Mouse (Mus musculus): Measurements from ENCODE around the gene Myo18a. TPM values are rescaled to one million over a fixed set of nuclear protein-coding genes. Genes with fewer than 3 reads are reported as not detected.

The Myo18a gene
- polyA plus RNA-seq, 1 experiment from 2014 or later: 44.1 TPM

- Histone ChIP-seq H3K4me2 (ENCODE audit: low read depth, low read length) (no peak overlapping the region), H3K9me3 (ENCODE audit: control insufficient read depth, low read length) (no peaks in the 10 kb centered on the region), H3K9ac (ENCODE audit: low read depth, low read length) (no peak overlapping the region), H3K27me3 (replicated peaks; ENCODE audit: control insufficient read depth, insufficient read depth, low read length) (no peaks in the 10 kb centered on the region), H3K4me1 (ENCODE audit: control insufficient read depth, insufficient read depth, low read length) (peaks cover 26% of the 10 kb centered on the region), H3K4me3 (ENCODE audit: low read depth, low read length) (no peak overlapping the region), H3K27ac (replicated peaks; ENCODE audit: low read depth, low read length) (no peak overlapping the region), H3K36me3 (ENCODE audit: control insufficient read depth, insufficient read depth, low read length) (no peaks in the 10 kb centered on the region)
- WGBS: 74% methylated on average over 5 of the region's 5 CpGs
- no peak for ATAC-seq (ENCODE audit: low read depth)
- DNase-seq (ENCODE audit: low spot score): no peak
Observed at GRCm38 (mm10) chr11:77795216-77795615, 32.2 kb downstream of the Myo18a start.

- DNase-seq (ENCODE audit: low spot score): no peak
- H3K4me3 ChIP-seq (ENCODE audit: low read depth, low read length): no peak overlapping the region
- no peak overlapping the region for H3K9ac ChIP-seq (ENCODE audit: low read depth, low read length)
- no peaks in the 10 kb centered on the region for H3K27me3 ChIP-seq (replicated peaks; ENCODE audit: control insufficient read depth, insufficient read depth, low read length)
- no peaks in the 10 kb centered on the region for H3K36me3 ChIP-seq (ENCODE audit: control insufficient read depth, insufficient read depth, low read length)
- ATAC-seq (ENCODE audit: low read depth): no peak
- peak overlapping the region; percentile 25; the same call in 1 of the 2 replicates for H3K27ac ChIP-seq (replicated peaks; ENCODE audit: low read depth, low read length)
- no peaks in the 10 kb centered on the region for H3K9me3 ChIP-seq (ENCODE audit: control insufficient read depth, low read length)
- H3K4me2 ChIP-seq (ENCODE audit: low read depth, low read length): peak overlapping the region; percentile 42
- WGBS: 58% methylated on average over 9 of the region's 9 CpGs
- peaks cover 11% of the 10 kb centered on the region; the same call in 1 of the 2 replicates for H3K4me1 ChIP-seq (ENCODE audit: control insufficient read depth, insufficient read depth, low read length)
Observed at GRCm38 (mm10) chr11:77800491-77800868, 37.4 kb downstream of the Myo18a start.

- peak overlapping the region; percentile 25; the same call in 1 of the 2 replicates for H3K9ac ChIP-seq (ENCODE audit: low read depth, low read length)
- WGBS: 7% methylated on average over 13 of the region's 15 CpGs
- no peaks in the 10 kb centered on the region for H3K36me3 ChIP-seq (ENCODE audit: control insufficient read depth, insufficient read depth, low read length)
- H3K4me3 ChIP-seq (ENCODE audit: low read depth, low read length): peak overlapping the region; percentile 10
- no peaks in the 10 kb centered on the region for H3K27me3 ChIP-seq (replicated peaks; ENCODE audit: control insufficient read depth, insufficient read depth, low read length)
- peak; percentile 66 for DNase-seq (ENCODE audit: low spot score)
- H3K27ac ChIP-seq (replicated peaks; ENCODE audit: low read depth, low read length): peak overlapping the region; percentile 25
- peaks cover 11% of the 10 kb centered on the region; the same call in 1 of the 2 replicates for H3K4me1 ChIP-seq (ENCODE audit: control insufficient read depth, insufficient read depth, low read length)
- H3K4me2 ChIP-seq (ENCODE audit: low read depth, low read length): peak overlapping the region; percentile 42
- peak; percentile 91 for ATAC-seq (ENCODE audit: low read depth)
- no peaks in the 10 kb centered on the region for H3K9me3 ChIP-seq (ENCODE audit: control insufficient read depth, low read length)
Observed at GRCm38 (mm10) chr11:77800869-77801701, 38.0 kb downstream of the Myo18a start.

DNA sequence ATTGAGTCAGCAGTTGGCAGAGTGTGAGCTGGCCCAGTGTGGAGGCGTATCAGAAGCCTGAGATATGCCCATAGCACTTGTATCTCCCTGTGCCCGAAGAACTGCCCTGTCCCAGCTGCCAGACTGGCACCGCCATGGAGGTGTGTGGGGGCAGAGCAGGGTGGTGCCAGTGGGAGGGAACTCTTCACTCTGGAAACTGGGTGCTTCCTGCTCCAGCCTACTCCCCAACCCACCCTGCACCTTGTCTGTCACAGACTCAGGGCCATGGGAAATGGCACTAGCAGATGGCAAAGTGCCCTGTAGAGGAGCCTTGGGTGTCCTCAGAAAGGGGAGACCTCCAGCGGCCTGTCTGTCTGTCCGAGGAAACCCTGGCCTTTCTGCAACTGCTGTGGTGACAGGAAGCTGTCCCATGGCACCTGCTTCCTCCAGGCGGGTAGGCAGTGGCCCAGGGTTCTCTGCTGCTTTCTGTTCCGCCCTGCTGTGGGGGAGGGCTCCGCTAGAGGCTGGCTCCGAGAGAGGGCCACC lies 39.4 kb downstream of the Myo18a start:
- 74% methylated on average over 8 of the region's 9 CpGs for WGBS
- Histone ChIP-seq H3K27ac (replicated peaks; ENCODE audit: low read depth, low read length) (no peak overlapping the region), H3K4me3 (ENCODE audit: low read depth, low read length) (no peak overlapping the region), H3K9me3 (ENCODE audit: control insufficient read depth, low read length) (no peaks in the 10 kb centered on the region), H3K36me3 (ENCODE audit: control insufficient read depth, insufficient read depth, low read length) (no peaks in the 10 kb centered on the region), H3K27me3 (replicated peaks; ENCODE audit: control insufficient read depth, insufficient read depth, low read length) (no peaks in the 10 kb centered on the region), H3K4me2 (ENCODE audit: low read depth, low read length) (peak overlapping the region; percentile 4; the same call in 1 of the 2 replicates), H3K4me1 (ENCODE audit: control insufficient read depth, insufficient read depth, low read length) (peaks cover 11% of the 10 kb centered on the region; the same call in 1 of the 2 replicates), H3K9ac (ENCODE audit: low read depth, low read length) (no peak overlapping the region)
- no peak for DNase-seq (ENCODE audit: low spot score)
- no peak for ATAC-seq (ENCODE audit: low read depth)

- 28% methylated on average over 2 of the region's 2 CpGs for WGBS
Observed at GRCm38 (mm10) chr11:77806218-77806617, 43.2 kb downstream of the Myo18a start.

GRCm38 (mm10) chr11:77806855-77807254 lies 43.8 kb downstream of the Myo18a start:
- H3K4me1 ChIP-seq (ENCODE audit: control insufficient read depth, insufficient read depth, low read length): no peaks in the 10 kb centered on the region
- H3K9me3 ChIP-seq (ENCODE audit: control insufficient read depth, low read length): no peaks in the 10 kb centered on the region
- no peak overlapping the region for H3K4me2 ChIP-seq (ENCODE audit: low read depth, low read length)
- no peak overlapping the region for H3K27ac ChIP-seq (replicated peaks; ENCODE audit: low read depth, low read length)
- DNase-seq (ENCODE audit: low spot score) (no peak), ATAC-seq (ENCODE audit: low read depth) (no peak)
- H3K27me3 ChIP-seq (replicated peaks; ENCODE audit: control insufficient read depth, insufficient read depth, low read length): no peaks in the 10 kb centered on the region
- H3K36me3 ChIP-seq (ENCODE audit: control insufficient read depth, insufficient read depth, low read length): no peaks in the 10 kb centered on the region
- no peak overlapping the region for H3K9ac ChIP-seq (ENCODE audit: low read depth, low read length)
- WGBS: 80% methylated on average over 6 of the region's 6 CpGs
- no peak overlapping the region for H3K4me3 ChIP-seq (ENCODE audit: low read depth, low read length)

More at GRCm38 (mm10) chr11:77806218-77806617, 43.2 kb downstream of the Myo18a start:
- H3K4me1 ChIP-seq (ENCODE audit: control insufficient read depth, insufficient read depth, low read length): peaks cover 5% of the 10 kb centered on the region; the same call in 1 of the 2 replicates
- H3K27ac ChIP-seq (replicated peaks; ENCODE audit: low read depth, low read length): no peak overlapping the region
- no peaks in the 10 kb centered on the region for H3K36me3 ChIP-seq (ENCODE audit: control insufficient read depth, insufficient read depth, low read length)
- H3K4me2 ChIP-seq (ENCODE audit: low read depth, low read length): no peak overlapping the region
- no peaks in the 10 kb centered on the region for H3K27me3 ChIP-seq (replicated peaks; ENCODE audit: control insufficient read depth, insufficient read depth, low read length)
- no peak overlapping the region for H3K9ac ChIP-seq (ENCODE audit: low read depth, low read length)
- DNase-seq (ENCODE audit: low spot score) (no peak), ATAC-seq (ENCODE audit: low read depth) (no peak)
- no peak overlapping the region for H3K4me3 ChIP-seq (ENCODE audit: low read depth, low read length)
- no peaks in the 10 kb centered on the region for H3K9me3 ChIP-seq (ENCODE audit: control insufficient read depth, low read length)

DNA sequence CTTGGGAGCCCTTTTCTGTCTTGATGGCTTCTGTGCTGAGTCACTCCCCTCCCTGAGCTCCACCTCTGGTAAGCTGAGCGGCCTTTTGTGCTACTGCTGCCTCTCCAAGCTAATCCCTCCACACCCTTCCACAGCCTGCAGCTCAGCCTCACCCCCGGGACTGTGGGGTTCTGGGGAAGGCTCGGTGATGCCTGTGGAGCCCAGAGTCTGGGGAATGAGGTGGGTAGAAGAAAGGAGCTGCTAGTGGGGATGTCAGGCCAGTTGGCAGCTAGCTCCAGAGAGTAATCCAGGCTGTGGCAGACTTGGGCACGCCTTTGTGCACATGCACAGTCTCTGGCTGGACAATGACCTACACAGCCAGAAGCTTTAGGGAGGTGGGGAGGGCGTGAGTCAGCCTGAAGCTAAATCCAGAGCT lies 45.0 kb downstream of the Myo18a start:
- Histone ChIP-seq H3K9ac (ENCODE audit: low read depth, low read length) (no peak overlapping the region; the same call in 1 of the 2 replicates), H3K4me3 (ENCODE audit: low read depth, low read length) (no peak overlapping the region), H3K27me3 (replicated peaks; ENCODE audit: control insufficient read depth, insufficient read depth, low read length) (no peaks in the 10 kb centered on the region), H3K4me2 (ENCODE audit: low read depth, low read length) (no peak overlapping the region), H3K4me1 (ENCODE audit: control insufficient read depth, insufficient read depth, low read length) (no peaks in the 10 kb centered on the region), H3K9me3 (ENCODE audit: control insufficient read depth, low read length) (no peaks in the 10 kb centered on the region), H3K27ac (replicated peaks; ENCODE audit: low read depth, low read length) (no peak overlapping the region), H3K36me3 (ENCODE audit: control insufficient read depth, insufficient read depth, low read length) (no peaks in the 10 kb centered on the region)
- WGBS: 28% methylated on average over 5 of the region's 5 CpGs
- DNase-seq (ENCODE audit: low spot score) (no peak), ATAC-seq (ENCODE audit: low read depth) (peak; percentile 48)

- DNase-seq (ENCODE audit: low spot score) (no peak), ATAC-seq (ENCODE audit: low read depth) (no peak)
- Histone ChIP-seq H3K4me3 (ENCODE audit: low read depth, low read length) (no peak overlapping the region), H3K4me2 (ENCODE audit: low read depth, low read length) (no peak overlapping the region), H3K9ac (ENCODE audit: low read depth, low read length) (no peak overlapping the region), H3K4me1 (ENCODE audit: control insufficient read depth, insufficient read depth, low read length) (no peaks in the 10 kb centered on the region), H3K9me3 (ENCODE audit: control insufficient read depth, low read length) (no peaks in the 10 kb centered on the region), H3K27me3 (replicated peaks; ENCODE audit: control insufficient read depth, insufficient read depth, low read length) (no peaks in the 10 kb centered on the region), H3K27ac (replicated peaks; ENCODE audit: low read depth, low read length) (no peak overlapping the region), H3K36me3 (ENCODE audit: control insufficient read depth, insufficient read depth, low read length) (no peaks in the 10 kb centered on the region)
- 67% methylated on average over 4 of the region's 4 CpGs for WGBS
Observed at GRCm38 (mm10) chr11:77809215-77809614, 46.2 kb downstream of the Myo18a start.
